Mouse (Mus musculus): Measurements from ENCODE around the gene Spaca4. TPM values are rescaled to one million over a fixed set of nuclear protein-coding genes. Genes with fewer than 3 reads are reported as not detected.

The Spaca4 gene
- polyA plus RNA-seq (2014; fragmentation: Illumina TruSeq; extraction: RNeasy Lipid Tissue Mini Kit (QIAGEN cat#74804); ENCODE audit: low read depth, low replicate concordance) = not detected

DNA sequence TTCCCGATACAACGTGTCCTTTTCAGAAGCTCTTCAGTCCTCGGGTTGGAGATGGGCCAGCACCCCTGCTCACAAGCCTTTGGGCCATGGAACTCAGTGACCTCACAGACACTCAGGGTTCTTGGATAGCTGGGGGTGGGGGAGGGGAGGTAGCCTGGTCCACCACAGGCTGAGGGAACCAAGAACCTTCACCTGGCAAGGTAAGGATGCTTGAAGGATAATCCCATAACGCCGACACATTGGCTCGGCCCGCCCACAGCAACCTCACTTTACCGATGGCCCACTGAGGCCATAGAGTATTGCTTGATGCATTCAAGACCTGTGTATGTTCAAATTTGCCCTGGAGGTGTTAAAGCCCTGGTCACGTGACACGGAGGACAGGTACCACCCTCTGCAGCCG, at the start of gene Spaca4:
TSS of gene Spaca4 (minus strand) at position 101 of the 400 bp plus-strand sequence.

DNA sequence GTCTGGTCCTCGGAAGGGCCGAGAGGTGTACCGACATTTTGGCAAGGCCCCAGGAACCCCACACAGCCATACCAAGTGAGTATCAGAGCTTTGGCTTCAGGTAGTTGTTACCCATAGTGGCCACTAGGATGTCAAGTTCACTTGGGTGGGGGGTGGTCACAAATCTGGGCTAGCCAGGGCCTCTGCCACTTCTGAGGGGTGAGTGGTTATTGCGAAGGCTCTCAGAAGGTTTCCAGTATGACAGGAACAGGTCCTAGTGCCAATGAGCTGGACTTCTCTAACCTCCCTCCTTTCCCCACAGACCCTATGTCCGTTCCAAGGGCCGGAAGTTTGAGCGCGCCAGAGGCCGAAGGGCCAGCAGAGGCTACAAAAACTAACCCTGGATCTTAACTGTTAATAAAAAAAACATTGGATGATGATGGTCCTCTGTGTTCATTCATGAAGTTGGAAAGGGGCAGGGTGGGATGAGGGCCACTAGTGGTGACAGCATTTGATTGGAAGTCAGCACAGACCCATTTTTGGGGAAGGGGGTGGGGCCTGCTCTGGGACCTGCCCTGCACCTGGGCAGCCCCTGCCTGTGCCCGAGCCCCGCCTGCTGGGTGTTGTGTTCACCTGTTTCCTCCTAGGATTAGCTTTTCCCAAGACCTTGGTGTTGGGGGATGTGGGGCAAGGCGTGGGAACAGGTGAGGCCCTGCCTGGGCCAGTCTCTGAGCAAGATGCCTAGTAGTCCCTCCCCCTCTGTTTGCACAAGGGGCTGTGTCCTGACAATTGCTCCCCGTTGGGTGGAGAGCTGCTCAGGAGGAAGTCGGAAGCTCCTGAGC, 5.0 kb downstream of the Spaca4 start, which contains the start of gene Fam83e:
TSS of gene Fam83e (plus strand) at position 800 of the 821 bp plus-strand sequence.

DNA sequence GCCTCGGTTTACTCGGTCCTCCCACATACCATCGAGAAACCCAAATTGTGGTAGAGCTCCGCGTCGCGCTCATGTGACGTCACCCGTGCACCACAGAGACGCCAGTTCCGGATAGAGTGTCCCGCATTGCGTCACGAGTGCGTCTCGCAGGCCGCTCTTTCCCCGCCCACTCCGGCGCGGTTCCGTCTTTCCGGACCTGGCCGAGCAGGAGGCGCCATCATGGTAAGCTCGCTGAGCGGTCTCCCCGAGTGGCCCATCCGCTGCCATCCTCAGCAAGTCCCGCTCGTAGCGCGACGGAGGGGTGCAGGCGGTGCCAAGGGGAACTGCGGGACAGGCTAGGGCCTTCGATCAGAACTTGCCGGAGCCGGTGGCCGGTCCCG, 7.7 kb downstream of the Spaca4 start, which contains the start of gene Sphk2:
TSS of gene Sphk2 (minus strand) at position 85 of the 380 bp plus-strand sequence.

DNA sequence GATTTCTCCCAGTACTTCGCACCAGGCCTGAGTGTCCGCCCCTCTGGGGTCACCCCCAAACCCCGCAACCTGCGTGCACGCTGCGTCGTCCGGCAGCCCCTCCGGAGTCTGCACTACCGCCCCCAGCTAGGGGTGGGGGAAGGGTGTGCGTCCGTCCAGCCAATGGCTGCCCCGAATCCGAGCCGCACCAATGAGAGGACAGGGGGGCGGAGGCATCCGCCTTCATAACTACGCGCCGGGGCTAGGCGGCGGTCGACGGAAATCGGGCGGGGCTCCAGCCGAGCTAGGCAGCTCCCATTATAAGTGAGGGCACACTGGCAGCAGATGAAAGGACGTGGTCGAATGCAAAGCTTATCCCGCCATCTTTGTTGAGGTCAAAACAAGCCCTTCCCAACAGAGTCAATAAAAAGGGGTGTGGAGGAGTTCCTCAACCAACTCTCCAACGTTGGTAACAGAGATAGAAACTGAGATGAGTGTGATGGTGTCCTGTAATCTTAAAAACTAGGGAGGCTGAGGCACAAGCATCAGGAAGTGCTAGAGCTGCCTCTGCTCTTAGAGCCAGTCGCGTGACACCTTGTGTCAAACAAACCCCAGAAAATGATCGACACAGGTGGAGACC, 10.4 kb downstream of the Spaca4 start, which contains the start of gene Rpl18:
TSS of gene Rpl18 (plus strand) at position 368 of the 619 bp plus-strand sequence.

DNA sequence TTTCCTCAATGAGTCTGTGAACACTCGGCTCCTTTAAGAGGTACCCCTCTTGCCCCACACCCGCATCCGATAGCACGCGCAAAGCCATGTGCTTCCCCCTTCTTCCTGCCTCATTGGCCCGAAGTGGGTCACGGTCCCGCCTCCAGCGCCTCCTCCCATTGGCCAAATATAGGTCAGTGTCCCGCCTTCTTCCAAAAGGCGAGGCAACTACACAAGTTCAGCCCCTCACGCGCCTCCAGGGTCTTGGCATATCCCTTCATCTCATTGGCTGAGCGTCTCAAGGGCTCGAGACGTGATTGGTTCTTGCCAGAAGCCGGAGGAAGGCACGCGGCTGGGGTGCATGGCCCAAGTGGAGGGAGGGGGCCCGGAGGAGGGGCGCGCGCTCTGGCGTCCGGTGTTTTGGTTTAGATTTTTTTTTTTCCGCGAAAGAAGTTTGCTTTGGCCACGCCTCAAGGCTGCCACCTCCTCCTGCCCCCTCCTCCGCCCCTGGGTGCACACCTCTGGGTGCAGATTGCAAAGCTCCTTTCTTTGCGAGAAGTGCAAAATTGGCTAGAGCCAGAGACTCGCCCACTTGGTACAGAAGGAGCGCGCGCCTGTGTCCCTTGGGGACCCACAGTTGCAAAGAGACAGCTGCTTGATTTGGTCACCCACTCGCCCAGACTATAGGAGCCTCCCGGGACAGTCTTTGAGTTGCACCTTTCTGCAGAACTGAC, 20.7 kb downstream of the Spaca4 start, which contains the start of gene Dbp:
TSS of gene Dbp (plus strand) at position 359 of the 713 bp plus-strand sequence.

DNA sequence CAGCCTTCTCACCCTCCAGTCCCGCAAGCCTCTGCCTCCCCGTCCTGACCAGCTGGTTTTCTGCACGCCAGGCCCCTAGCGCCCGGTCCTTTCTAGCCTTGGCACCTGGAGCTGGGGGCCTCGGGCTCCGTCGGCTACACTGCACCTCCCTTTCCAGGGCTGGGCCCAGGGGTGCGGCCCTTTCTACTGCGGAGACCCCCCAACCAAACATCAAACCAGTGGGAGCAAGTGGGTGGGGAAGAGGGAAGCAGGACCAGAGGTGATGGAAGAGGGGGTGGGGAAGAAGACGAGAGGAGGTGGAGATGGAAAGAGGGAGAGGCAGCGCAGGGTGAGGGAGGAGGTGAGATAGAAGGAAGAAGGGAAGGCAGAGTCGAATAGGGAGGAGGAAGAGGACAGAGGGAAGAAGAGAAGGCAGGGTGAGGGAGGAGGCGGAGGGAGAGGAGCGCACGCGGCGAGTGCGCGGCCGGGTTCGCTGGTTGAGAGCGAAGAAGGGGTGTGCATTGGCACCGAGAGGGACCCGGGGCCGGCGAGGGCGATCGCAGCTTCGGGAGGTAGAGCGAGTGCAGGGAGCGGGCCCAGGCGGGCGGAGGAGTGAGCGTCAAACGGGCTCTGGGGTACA, 26.0 kb downstream of the Spaca4 start, which contains the start of gene Car11:
TSS of gene Car11 (plus strand) at position 321 of the 619 bp plus-strand sequence.

DNA sequence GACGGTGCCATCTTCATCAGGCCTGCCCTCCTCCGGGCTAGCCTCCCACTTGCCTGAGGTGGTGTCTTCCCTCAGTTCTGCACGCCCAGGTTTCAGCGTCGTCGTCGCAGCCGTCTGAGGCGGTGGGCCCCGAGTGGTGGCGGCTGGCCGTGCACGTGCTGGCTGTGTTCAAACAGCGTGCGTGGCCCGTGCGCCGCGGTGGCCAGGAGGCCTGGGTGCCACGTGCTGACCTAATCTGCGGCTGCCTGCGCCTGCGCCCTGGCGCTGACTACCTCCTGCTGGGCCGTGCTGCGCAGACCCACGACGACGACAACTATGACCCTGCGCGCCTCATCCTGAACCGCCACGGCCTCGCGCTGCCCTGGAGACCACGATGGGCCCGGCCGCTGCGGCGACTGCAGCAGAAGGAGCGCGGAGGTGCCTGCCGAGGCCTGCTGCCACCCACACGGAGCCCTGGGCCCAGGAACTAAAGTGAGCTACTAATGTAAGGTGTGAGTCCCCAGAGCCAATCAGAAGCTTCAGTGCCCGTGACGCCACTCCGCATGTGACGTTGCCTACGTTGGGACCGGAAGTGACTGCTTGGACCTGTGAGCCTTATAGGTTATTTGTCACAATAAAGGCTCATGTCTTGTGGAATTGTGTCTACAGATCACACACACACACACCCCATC, 31.6 kb downstream of the Spaca4 start, which contains the start of gene Sec1:
TSS of gene Sec1 (minus strand) at position 482 of the 671 bp plus-strand sequence.

DNA sequence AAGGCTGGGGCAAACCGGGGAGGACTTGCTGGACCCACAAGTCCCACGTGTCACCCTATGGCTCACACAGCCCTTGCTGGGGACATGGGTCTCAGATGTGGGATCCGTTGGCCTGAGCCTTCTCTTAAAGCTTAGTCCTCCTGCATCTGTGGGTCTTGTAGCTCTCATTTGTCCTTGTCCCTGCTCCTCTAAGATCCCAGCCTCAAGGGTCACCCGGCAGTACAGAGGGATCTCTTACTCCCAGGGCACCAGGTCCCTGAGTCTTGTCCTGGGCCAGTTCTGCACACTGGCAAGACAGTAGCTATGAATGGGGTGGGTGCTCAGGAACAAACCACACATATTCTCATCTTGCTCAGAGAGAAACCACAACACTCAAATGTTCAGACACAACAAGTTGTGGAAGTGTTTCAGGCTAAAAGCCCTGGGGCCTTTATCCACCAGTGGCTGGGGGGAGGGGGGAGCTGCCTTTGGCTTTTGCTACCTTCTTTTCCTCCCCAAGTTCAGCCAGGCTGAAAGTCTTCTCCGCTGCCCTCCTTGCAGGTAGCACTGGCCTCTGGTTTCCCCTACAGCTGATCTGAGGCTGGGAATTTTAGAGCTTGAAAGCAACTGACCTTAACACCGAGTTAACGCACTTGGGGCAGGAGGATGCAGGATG, 42.1 kb downstream of the Spaca4 start, which contains the start of gene Ntn5:
TSS of gene Ntn5 (plus strand) at position 627 of the 655 bp plus-strand sequence.

Other genes with a start within 250 kb of the Spaca4 start
- not detected for gene Tulp2, start 243.9 kb downstream of the Spaca4 start, polyA plus RNA-seq (2014; fragmentation: Illumina TruSeq; extraction: RNeasy Lipid Tissue Mini Kit (QIAGEN cat#74804); ENCODE audit: low read depth, low replicate concordance)
- gene Gm45808, start 239.0 kb downstream of the Spaca4 start, polyA plus RNA-seq (2014; fragmentation: Illumina TruSeq; extraction: RNeasy Lipid Tissue Mini Kit (QIAGEN cat#74804); ENCODE audit: low read depth, low replicate concordance) = 1.7 TPM
- gene Dhdh, start 237.0 kb downstream of the Spaca4 start, polyA plus RNA-seq (2014; fragmentation: Illumina TruSeq; extraction: RNeasy Lipid Tissue Mini Kit (QIAGEN cat#74804); ENCODE audit: low read depth, low replicate concordance) = 13.6 TPM
- 147 TPM for gene Nucb1, start 215.4 kb downstream of the Spaca4 start, polyA plus RNA-seq (2014; fragmentation: Illumina TruSeq; extraction: RNeasy Lipid Tissue Mini Kit (QIAGEN cat#74804); ENCODE audit: low read depth, low replicate concordance)
- gene Ppp1r15a, start 199.5 kb downstream of the Spaca4 start, polyA plus RNA-seq (2014; fragmentation: Illumina TruSeq; extraction: RNeasy Lipid Tissue Mini Kit (QIAGEN cat#74804); ENCODE audit: low read depth, low replicate concordance) = 41.3 TPM
- gene Plekha4, start 199.5 kb downstream of the Spaca4 start, polyA plus RNA-seq (2014; fragmentation: Illumina TruSeq; extraction: RNeasy Lipid Tissue Mini Kit (QIAGEN cat#74804); ENCODE audit: low read depth, low replicate concordance) = 3.6 TPM
- gene Hsd17b14, start 170.9 kb downstream of the Spaca4 start, polyA plus RNA-seq (2014; fragmentation: Illumina TruSeq; extraction: RNeasy Lipid Tissue Mini Kit (QIAGEN cat#74804); ENCODE audit: low read depth, low replicate concordance) = not detected
- 137 TPM for gene Bcat2, start 155.7 kb downstream of the Spaca4 start, polyA plus RNA-seq (2014; fragmentation: Illumina TruSeq; extraction: RNeasy Lipid Tissue Mini Kit (QIAGEN cat#74804); ENCODE audit: low read depth, low replicate concordance)
- not detected for gene Fgf21, start 110.3 kb downstream of the Spaca4 start, polyA plus RNA-seq (2014; fragmentation: Illumina TruSeq; extraction: RNeasy Lipid Tissue Mini Kit (QIAGEN cat#74804); ENCODE audit: low read depth, low replicate concordance)
- gene Fut1, start 108.5 kb downstream of the Spaca4 start, polyA plus RNA-seq (2014; fragmentation: Illumina TruSeq; extraction: RNeasy Lipid Tissue Mini Kit (QIAGEN cat#74804); ENCODE audit: low read depth, low replicate concordance) = not detected
- 0.31 TPM for gene Izumo1, start 104.0 kb downstream of the Spaca4 start, polyA plus RNA-seq (2014; fragmentation: Illumina TruSeq; extraction: RNeasy Lipid Tissue Mini Kit (QIAGEN cat#74804); ENCODE audit: low read depth, low replicate concordance)
- 16.5 TPM for gene Rasip1, start 98.3 kb downstream of the Spaca4 start, polyA plus RNA-seq (2014; fragmentation: Illumina TruSeq; extraction: RNeasy Lipid Tissue Mini Kit (QIAGEN cat#74804); ENCODE audit: low read depth, low replicate concordance)
- gene Mamstr, start 85.8 kb downstream of the Spaca4 start, polyA plus RNA-seq (2014; fragmentation: Illumina TruSeq; extraction: RNeasy Lipid Tissue Mini Kit (QIAGEN cat#74804); ENCODE audit: low read depth, low replicate concordance) = 5.1 TPM
- 1.1 TPM for gene Fut2, start 59.4 kb downstream of the Spaca4 start, polyA plus RNA-seq (2014; fragmentation: Illumina TruSeq; extraction: RNeasy Lipid Tissue Mini Kit (QIAGEN cat#74804); ENCODE audit: low read depth, low replicate concordance)
- not detected for gene Ntn5, start 41.8 kb downstream of the Spaca4 start, polyA plus RNA-seq (2014; fragmentation: Illumina TruSeq; extraction: RNeasy Lipid Tissue Mini Kit (QIAGEN cat#74804); ENCODE audit: low read depth, low replicate concordance)
- 0.47 TPM for gene Sec1, start 31.4 kb downstream of the Spaca4 start, polyA plus RNA-seq (2014; fragmentation: Illumina TruSeq; extraction: RNeasy Lipid Tissue Mini Kit (QIAGEN cat#74804); ENCODE audit: low read depth, low replicate concordance)
- 8.2 TPM for gene Car11, start 26.0 kb downstream of the Spaca4 start, polyA plus RNA-seq (2014; fragmentation: Illumina TruSeq; extraction: RNeasy Lipid Tissue Mini Kit (QIAGEN cat#74804); ENCODE audit: low read depth, low replicate concordance)
- gene Dbp, start 20.7 kb downstream of the Spaca4 start, polyA plus RNA-seq (2014; fragmentation: Illumina TruSeq; extraction: RNeasy Lipid Tissue Mini Kit (QIAGEN cat#74804); ENCODE audit: low read depth, low replicate concordance) = 17.7 TPM
- gene Rpl18, start 10.4 kb downstream of the Spaca4 start, polyA plus RNA-seq (2014; fragmentation: Illumina TruSeq; extraction: RNeasy Lipid Tissue Mini Kit (QIAGEN cat#74804); ENCODE audit: low read depth, low replicate concordance) = 502 TPM
- gene Sphk2, start 7.8 kb downstream of the Spaca4 start, polyA plus RNA-seq (2014; fragmentation: Illumina TruSeq; extraction: RNeasy Lipid Tissue Mini Kit (QIAGEN cat#74804); ENCODE audit: low read depth, low replicate concordance) = 19.3 TPM
- not detected for gene Fam83e, start 4.6 kb downstream of the Spaca4 start, polyA plus RNA-seq (2014; fragmentation: Illumina TruSeq; extraction: RNeasy Lipid Tissue Mini Kit (QIAGEN cat#74804); ENCODE audit: low read depth, low replicate concordance)
- gene Lmtk3, start 57.9 kb upstream of the Spaca4 start, polyA plus RNA-seq (2014; fragmentation: Illumina TruSeq; extraction: RNeasy Lipid Tissue Mini Kit (QIAGEN cat#74804); ENCODE audit: low read depth, low replicate concordance) = not detected
- gene Sult2b1, start 58.9 kb upstream of the Spaca4 start, polyA plus RNA-seq (2014; fragmentation: Illumina TruSeq; extraction: RNeasy Lipid Tissue Mini Kit (QIAGEN cat#74804); ENCODE audit: low read depth, low replicate concordance) = not detected
- 56.6 TPM for gene Cyth2, start 88.8 kb upstream of the Spaca4 start, polyA plus RNA-seq (2014; fragmentation: Illumina TruSeq; extraction: RNeasy Lipid Tissue Mini Kit (QIAGEN cat#74804); ENCODE audit: low read depth, low replicate concordance)
- gene Kcnj14, start 99.0 kb upstream of the Spaca4 start, polyA plus RNA-seq (2014; fragmentation: Illumina TruSeq; extraction: RNeasy Lipid Tissue Mini Kit (QIAGEN cat#74804); ENCODE audit: low read depth, low replicate concordance) = 0.47 TPM
- gene Grwd1, start 105.1 kb upstream of the Spaca4 start, polyA plus RNA-seq (2014; fragmentation: Illumina TruSeq; extraction: RNeasy Lipid Tissue Mini Kit (QIAGEN cat#74804); ENCODE audit: low read depth, low replicate concordance) = 13.0 TPM
- gene Kdelr1, start 147.0 kb upstream of the Spaca4 start, polyA plus RNA-seq (2014; fragmentation: Illumina TruSeq; extraction: RNeasy Lipid Tissue Mini Kit (QIAGEN cat#74804); ENCODE audit: low read depth, low replicate concordance) = 146 TPM
- gene Grin2d, start 152.6 kb upstream of the Spaca4 start, polyA plus RNA-seq (2014; fragmentation: Illumina TruSeq; extraction: RNeasy Lipid Tissue Mini Kit (QIAGEN cat#74804); ENCODE audit: low read depth, low replicate concordance) = 0.42 TPM
- not detected for gene Syngr4, start 170.9 kb upstream of the Spaca4 start, polyA plus RNA-seq (2014; fragmentation: Illumina TruSeq; extraction: RNeasy Lipid Tissue Mini Kit (QIAGEN cat#74804); ENCODE audit: low read depth, low replicate concordance)
- gene Tmem143, start 171.1 kb upstream of the Spaca4 start, polyA plus RNA-seq (2014; fragmentation: Illumina TruSeq; extraction: RNeasy Lipid Tissue Mini Kit (QIAGEN cat#74804); ENCODE audit: low read depth, low replicate concordance) = 106 TPM
- 34.2 TPM for gene Emp3, start 195.6 kb upstream of the Spaca4 start, polyA plus RNA-seq (2014; fragmentation: Illumina TruSeq; extraction: RNeasy Lipid Tissue Mini Kit (QIAGEN cat#74804); ENCODE audit: low read depth, low replicate concordance)
- gene Ccdc114, start 198.3 kb upstream of the Spaca4 start, polyA plus RNA-seq (2014; fragmentation: Illumina TruSeq; extraction: RNeasy Lipid Tissue Mini Kit (QIAGEN cat#74804); ENCODE audit: low read depth, low replicate concordance) = 2.2 TPM

Measured in heart, adult 10 weeks (tissue).